Mouse (Mus musculus): ENCODE measurements around the gene Pcgf1. TPM values are rescaled to one million over a fixed set of nuclear protein-coding genes. Genes with fewer than 3 reads are reported as not detected.

The Pcgf1 gene
- polyA plus RNA-seq, 1 experiment from 2014 or later, result 18.6 TPM

- H3K9me3 ChIP-seq (replicated peaks), result no peaks in the 10 kb centered on the region
- H3K9ac ChIP-seq, result no peak overlapping the region
- 65% methylated on average over 6 of the region's 6 CpGs for WGBS (ENCODE audit: insufficient replicate concordance)
Observed at GRCm38 (mm10) chr6:83043561-83043960, 34.1 kb upstream of the Pcgf1 start.

GRCm38 (mm10) chr6:83043993-83044392 is 33.7 kb upstream of the Pcgf1 start:
- no peak for ATAC-seq (ENCODE audit: insufficient read depth)
- no peaks in the 10 kb centered on the region for H3K9me3 ChIP-seq (replicated peaks)
- no peak overlapping the region for H3K9ac ChIP-seq
- 72% methylated on average over 5 of the region's 5 CpGs for WGBS (ENCODE audit: insufficient replicate concordance)
- no peak overlapping the region for H3K4me3 ChIP-seq (replicated peaks)
- H3K27ac ChIP-seq (replicated peaks), result no peak overlapping the region
- H3K4me2 ChIP-seq, result no peak overlapping the region
- no peaks in the 10 kb centered on the region for H3K27me3 ChIP-seq
- no peaks in the 10 kb centered on the region for H3K36me3 ChIP-seq (replicated peaks)
- peaks cover 31% of the 10 kb centered on the region for H3K4me1 ChIP-seq (replicated peaks)

More at GRCm38 (mm10) chr6:83043561-83043960, 34.1 kb upstream of the Pcgf1 start:
- H3K4me3 ChIP-seq (replicated peaks), result no peak overlapping the region
- H3K4me1 ChIP-seq (replicated peaks), result peaks cover 35% of the 10 kb centered on the region
- no peak overlapping the region for H3K4me2 ChIP-seq
- no peaks in the 10 kb centered on the region for H3K36me3 ChIP-seq (replicated peaks)
- no peaks in the 10 kb centered on the region for H3K27me3 ChIP-seq
- no peak overlapping the region for H3K27ac ChIP-seq (replicated peaks)
- no peak for ATAC-seq (ENCODE audit: insufficient read depth)

- Histone ChIP-seq H3K4me3 (replicated peaks) (no peak overlapping the region), H3K27me3 (no peaks in the 10 kb centered on the region), H3K27ac (replicated peaks) (no peak overlapping the region), H3K36me3 (replicated peaks) (no peaks in the 10 kb centered on the region), H3K9ac (no peak overlapping the region), H3K9me3 (replicated peaks) (no peaks in the 10 kb centered on the region), H3K4me1 (replicated peaks) (peaks cover 28% of the 10 kb centered on the region), H3K4me2 (no peak overlapping the region)
- ATAC-seq (ENCODE audit: insufficient read depth), result peak; percentile 27; the same call in 1 of the 2 replicates
- 57% methylated on average over 9 of the region's 9 CpGs for WGBS (ENCODE audit: insufficient replicate concordance)
Observed at GRCm38 (mm10) chr6:83044742-83045141, 32.9 kb upstream of the Pcgf1 start.

- Histone ChIP-seq H3K9me3 (replicated peaks) (no peaks in the 10 kb centered on the region), H3K4me1 (replicated peaks) (peaks cover 48% of the 10 kb centered on the region), H3K9ac (no peak overlapping the region), H3K36me3 (replicated peaks) (peaks cover 20% of the 10 kb centered on the region), H3K4me3 (replicated peaks) (no peak overlapping the region), H3K27me3 (no peaks in the 10 kb centered on the region), H3K4me2 (no peak overlapping the region), H3K27ac (replicated peaks) (peak overlapping the region; percentile 33; the same call in 1 of the 2 replicates)
- no peak for ATAC-seq (ENCODE audit: insufficient read depth)
- 72% methylated on average over 10 of the region's 10 CpGs for WGBS (ENCODE audit: insufficient replicate concordance)
Observed at GRCm38 (mm10) chr6:83049367-83049766, 28.3 kb upstream of the Pcgf1 start.

- Histone ChIP-seq H3K4me2 (peak overlapping the region; percentile 91), H3K4me3 (replicated peaks) (peak overlapping the region; percentile 77), H3K9me3 (replicated peaks) (no peaks in the 10 kb centered on the region), H3K36me3 (replicated peaks) (peaks cover 47% of the 10 kb centered on the region), H3K4me1 (replicated peaks) (peaks cover 70% of the 10 kb centered on the region), H3K9ac (peak overlapping the region; percentile 95), H3K27ac (replicated peaks) (peak overlapping the region; percentile 94), H3K27me3 (no peaks in the 10 kb centered on the region)
- no peak for ATAC-seq (ENCODE audit: insufficient read depth)
- WGBS (ENCODE audit: insufficient replicate concordance), result 2% methylated on average over 26 of the region's 26 CpGs
Observed at GRCm38 (mm10) chr6:83053136-83053960, 24.3 kb upstream of the Pcgf1 start.

- peak within 1 kb of the TSS; percentile 91 for H3K4me2 ChIP-seq
- WGBS (ENCODE audit: insufficient replicate concordance), result under 1% methylated on average over 64 of the region's 64 CpGs
- H3K27me3 ChIP-seq, result peaks cover under 1% of the 10 kb centered on the region; the same call in 1 of the 2 replicates
- H3K36me3 ChIP-seq (replicated peaks), result peaks cover 50% of the 10 kb centered on the region
- H3K9ac ChIP-seq, result peak within 1 kb of the TSS; percentile 95
- ATAC-seq (ENCODE audit: insufficient read depth), result peak; percentile 95
- peaks cover 76% of the 10 kb centered on the region for H3K4me1 ChIP-seq (replicated peaks)
- peak within 1 kb of the TSS; percentile 77 for H3K4me3 ChIP-seq (replicated peaks)
- H3K27ac ChIP-seq (replicated peaks), result peak within 1 kb of the TSS; percentile 94
- no peaks in the 10 kb centered on the region for H3K9me3 ChIP-seq (replicated peaks)
Observed at GRCm38 (mm10) chr6:83054074-83054851, 23.4 kb upstream of the Pcgf1 start, which contains the start of gene Aup1. Gene Aup1, plus strand, starts transcription at chr6:83054521.

- H3K36me3 ChIP-seq (replicated peaks), result peaks cover 50% of the 10 kb centered on the region
- H3K9me3 ChIP-seq (replicated peaks), result no peaks in the 10 kb centered on the region
- peak within 1 kb of the TSS; percentile 91 for H3K4me2 ChIP-seq
- H3K27ac ChIP-seq (replicated peaks), result peak within 1 kb of the TSS; percentile 94
- peaks cover 5% of the 10 kb centered on the region for H3K27me3 ChIP-seq
- H3K4me1 ChIP-seq (replicated peaks), result peaks cover 73% of the 10 kb centered on the region
- peak; percentile 22 for ATAC-seq (ENCODE audit: insufficient read depth)
- peak within 1 kb of the TSS; percentile 77 for H3K4me3 ChIP-seq (replicated peaks)
- H3K9ac ChIP-seq, result peak within 1 kb of the TSS; percentile 95
- under 1% methylated on average over 50 of the region's 50 CpGs for WGBS (ENCODE audit: insufficient replicate concordance)
Observed at GRCm38 (mm10) chr6:83054871-83055431, 22.7 kb upstream of the Pcgf1 start, which contains the start of gene Htra2. Gene Htra2, minus strand, starts transcription at chr6:83055273.

- H3K36me3 ChIP-seq (replicated peaks), result peaks cover 30% of the 10 kb centered on the region
- H3K9me3 ChIP-seq (replicated peaks), result no peaks in the 10 kb centered on the region
- WGBS (ENCODE audit: insufficient replicate concordance), result 65% methylated on average over 3 of the region's 3 CpGs
- H3K27me3 ChIP-seq, result peaks cover 33% of the 10 kb centered on the region
- ATAC-seq (ENCODE audit: insufficient read depth), result no peak
- H3K4me1 ChIP-seq (replicated peaks), result peaks cover 51% of the 10 kb centered on the region
- peak within 1 kb of the TSS; percentile 77 for H3K4me3 ChIP-seq (replicated peaks)
- peak within 1 kb of the TSS; percentile 63 for H3K27ac ChIP-seq (replicated peaks)
- peak within 1 kb of the TSS; percentile 50 for H3K4me2 ChIP-seq
- H3K9ac ChIP-seq, result peak within 1 kb of the TSS; percentile 25; the same call in 1 of the 2 replicates
Observed at GRCm38 (mm10) chr6:83057790-83058189, 19.9 kb upstream of the Pcgf1 start, which contains the start of gene Dqx1. Gene Dqx1, plus strand, starts transcription at chr6:83057844.

- 71% methylated on average over 2 of the region's 2 CpGs for WGBS (ENCODE audit: insufficient replicate concordance)
- H3K9ac ChIP-seq, result peak overlapping the region; percentile 25; the same call in 1 of the 2 replicates
- no peaks in the 10 kb centered on the region for H3K9me3 ChIP-seq (replicated peaks)
- peak overlapping the region; percentile 38 for H3K4me3 ChIP-seq (replicated peaks)
- 0 out of 2 replicates have a peak overlapping the region, but pooled peaks have one; percentile 63 for H3K27ac ChIP-seq (replicated peaks)
- peaks cover 42% of the 10 kb centered on the region for H3K27me3 ChIP-seq
- H3K36me3 ChIP-seq (replicated peaks), result peaks cover 30% of the 10 kb centered on the region
- no peak for ATAC-seq (ENCODE audit: insufficient read depth)
- H3K4me1 ChIP-seq (replicated peaks), result peaks cover 43% of the 10 kb centered on the region
- peak overlapping the region; percentile 50 for H3K4me2 ChIP-seq
Observed at GRCm38 (mm10) chr6:83058725-83059124, 18.9 kb upstream of the Pcgf1 start.

- peaks cover 100% of the 10 kb centered on the region for H3K27me3 ChIP-seq
Observed at GRCm38 (mm10) chr6:83065995-83066394, 11.7 kb upstream of the Pcgf1 start.

More at GRCm38 (mm10) chr6:83065995-83066394, 11.7 kb upstream of the Pcgf1 start:
- no peak for ATAC-seq (ENCODE audit: insufficient read depth)
- Histone ChIP-seq H3K4me1 (replicated peaks) (peaks cover 28% of the 10 kb centered on the region), H3K36me3 (replicated peaks) (no peaks in the 10 kb centered on the region), H3K9me3 (replicated peaks) (no peaks in the 10 kb centered on the region), H3K4me3 (replicated peaks) (no peak overlapping the region), H3K27ac (replicated peaks) (no peak overlapping the region), H3K4me2 (no peak overlapping the region), H3K9ac (no peak overlapping the region)
- WGBS (ENCODE audit: insufficient replicate concordance), result 31% methylated on average over 8 of the region's 8 CpGs
